Mouse (Mus musculus) heart, postnatal 0 days (tissue): ENCODE measurements around the gene Cxcl1.

Source experiments
- CTCF ChIP-seq: IDR thresholded peaks from 2 replicates; pipeline ENCODE4 v1.5.1; 2016; ENCODE audit warnings: antibody characterized with exemption, control low read depth, low read depth
- EP300 ChIP-seq: IDR thresholded peaks from 2 replicates; pipeline ENCODE4 v1.6.1; 2016; ENCODE audit warnings: antibody characterized with exemption, low read depth

DNA sequence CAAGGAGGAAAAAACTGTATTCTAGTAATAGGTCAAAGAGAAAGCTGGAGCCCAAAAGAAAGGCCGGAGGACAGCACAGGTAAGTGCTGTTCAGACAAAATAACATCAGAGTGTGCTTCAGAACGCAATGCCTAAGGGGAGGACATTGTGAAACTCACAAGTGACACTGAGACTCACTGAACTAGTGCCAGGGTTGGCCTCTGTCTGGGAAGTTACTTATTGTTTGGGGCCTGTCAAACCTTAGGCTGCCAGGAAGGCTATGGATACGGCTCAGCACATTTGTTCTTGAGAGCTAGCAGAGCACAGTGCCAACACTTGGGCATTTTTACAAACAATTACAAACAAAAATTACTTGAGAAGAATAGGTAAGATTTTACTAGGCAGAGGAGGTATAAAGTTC lies 47.1 kb upstream of the Cxcl1 start:
- TF ChIP-seq CTCF (no peak), EP300 (no peak)
